Mouse (Mus musculus) heart, postnatal 14 days (tissue): ENCODE data around the gene Pmf1. TPM values are rescaled to one million over a fixed set of nuclear protein-coding genes. Genes with fewer than 3 reads are reported as not detected.
"Not testable (repeated sequence)": the region's sequence is repeated elsewhere in the genome, so short reads cannot be mapped to it uniquely, and the experiment has no call there.

Experiments used
- DNase-seq, 2 experiments: peaks; one replicate each; pipeline ENCODE4 v3.0.0; 2021 to 2022
- intact Hi-C: fragments of 180-260 bp; cut with DNase I; formaldehyde crosslinking; loops from one replicate; pipeline ENCODE4 v1.15.1; 2025
- total RNA-seq, 2 experiments: library from RNA; stranded (reverse); gene quantifications; 2 replicates each; pipeline ENCODE4 v1.2.3; 2021

Gene Pmf1
- total RNA-seq, 2 experiments from 2014 or later: 23.9 to 25.0 TPM

DNA sequence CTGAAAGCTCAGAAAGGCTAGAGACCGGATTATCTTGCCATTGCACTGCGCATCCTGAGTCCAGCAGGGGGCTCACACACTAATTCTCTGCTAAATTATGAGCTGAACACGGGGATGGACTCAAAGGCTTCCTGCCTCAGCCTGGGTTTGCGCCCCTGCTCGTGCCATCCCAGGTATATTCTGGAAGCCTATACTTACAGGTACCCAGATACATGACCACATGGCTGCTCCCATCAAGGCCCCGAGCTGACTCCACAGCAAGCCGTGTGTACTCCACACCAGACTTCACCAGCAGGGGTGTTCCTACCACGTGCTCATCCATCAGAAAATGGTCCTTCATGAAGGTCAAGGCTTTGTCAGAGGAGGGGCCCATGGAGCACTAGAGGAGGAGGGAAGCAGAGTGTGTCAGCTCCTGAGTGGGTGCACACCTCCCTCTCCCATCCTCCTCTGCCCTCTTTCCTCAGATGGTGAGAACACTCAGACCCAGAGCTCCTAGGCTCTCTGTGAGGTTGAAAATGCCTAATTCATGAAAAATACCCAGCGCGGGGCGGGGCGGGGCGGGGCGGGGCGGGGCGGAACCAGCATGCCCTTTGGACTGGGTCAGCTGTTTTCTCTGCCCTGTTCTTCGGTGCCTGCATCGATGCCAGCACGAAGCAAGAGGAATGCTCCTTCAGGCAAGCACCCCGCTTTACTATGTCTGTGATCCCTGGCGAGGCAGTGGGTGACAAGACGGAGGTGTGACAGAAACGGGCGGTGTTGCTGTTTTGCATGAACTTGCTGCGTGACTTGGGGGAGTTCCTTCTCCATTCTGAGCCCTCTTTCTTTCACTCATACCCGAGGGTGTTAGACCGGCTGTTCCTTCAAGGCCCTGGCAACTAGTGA is 30.6 kb upstream of the Pmf1 start:
- DNase-seq: peak; percentile 35 to 58
- intact Hi-C loops: loop anchor here (2.0 kb wide), 1 partner anchor 26 kb away; no protein-coding TSS in a partner anchor

DNA sequence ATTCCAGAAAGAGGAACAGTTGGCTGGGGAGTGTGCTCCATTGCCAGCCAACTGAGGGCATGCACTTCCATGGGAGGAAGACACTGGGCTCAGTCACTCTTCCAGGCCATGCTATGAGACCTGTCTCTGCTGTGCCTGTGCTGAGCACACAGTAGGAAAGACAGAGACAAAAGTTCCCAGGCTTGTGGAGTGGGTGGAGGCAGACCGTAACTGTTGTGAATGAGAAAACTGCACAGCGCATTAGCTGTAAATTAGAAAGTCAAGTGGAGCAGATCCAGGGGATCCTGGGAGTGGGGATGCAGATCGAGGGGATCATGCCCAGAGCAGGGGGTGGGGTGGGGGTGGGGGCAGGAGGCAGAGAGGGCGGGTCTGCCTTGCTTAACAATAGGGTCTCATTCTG is 29.5 kb upstream of the Pmf1 start:
- no peak for DNase-seq
- intact Hi-C loops: no loop called here

DNA sequence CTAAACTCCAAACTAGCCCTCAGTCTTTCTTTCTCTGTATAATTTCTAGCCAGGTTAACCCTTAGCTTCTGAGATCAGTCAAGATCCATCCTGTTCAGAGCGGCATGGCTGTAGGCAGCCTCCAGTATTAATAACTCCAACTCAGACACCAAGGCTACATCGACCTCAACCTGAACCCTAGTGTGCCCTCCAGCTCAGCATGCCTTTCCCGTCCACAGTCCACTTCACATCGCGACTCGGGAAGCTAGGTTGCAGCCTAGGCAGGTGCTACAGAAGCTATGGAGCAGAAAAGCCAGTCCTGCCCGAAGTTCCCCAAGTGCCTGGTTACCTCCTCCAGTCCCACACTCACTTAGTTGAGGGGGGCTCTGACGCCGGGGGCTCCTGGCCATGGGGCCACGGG is 27.3 kb upstream of the Pmf1 start:
- intact Hi-C loops: no loop called here
- DNase-seq: no peak

DNA sequence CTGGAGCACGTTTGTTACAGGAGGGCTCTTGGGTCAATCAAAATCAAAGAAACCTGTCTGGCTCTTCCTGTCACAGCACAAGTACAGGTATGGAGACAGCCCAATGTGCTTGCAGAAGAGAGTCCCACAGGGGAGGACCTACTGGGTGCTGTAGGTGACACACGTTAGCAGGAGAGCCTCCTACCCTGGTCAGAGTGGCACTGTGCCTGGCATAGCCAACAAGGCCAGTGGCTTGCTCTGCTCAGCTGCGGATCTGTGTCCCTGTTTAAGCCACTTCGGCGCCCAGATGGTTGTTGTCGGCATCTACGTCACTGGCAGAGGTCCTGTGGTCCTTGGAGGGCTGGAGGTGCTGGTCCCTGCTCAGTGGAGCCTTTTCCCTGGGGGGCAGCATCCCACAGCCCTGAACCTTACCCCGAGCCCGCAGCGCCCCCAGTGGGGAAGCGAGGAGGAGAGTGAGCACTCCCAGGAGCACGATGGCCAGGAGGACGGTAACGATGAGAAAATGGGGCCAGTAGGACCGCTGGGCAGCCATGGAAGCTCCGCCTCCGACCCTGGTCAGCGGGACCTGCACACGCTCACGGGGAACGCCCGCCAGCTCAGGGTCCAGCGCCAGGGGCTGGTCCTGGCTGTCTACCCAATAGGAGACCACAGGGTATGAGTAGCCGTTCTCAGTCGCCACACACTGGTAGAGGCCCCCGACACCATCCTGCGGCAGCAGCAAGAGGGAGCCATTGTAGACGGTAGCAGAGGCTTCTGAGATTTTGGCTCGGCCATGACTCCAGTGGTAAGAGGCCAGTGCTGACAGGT is 26.5 kb upstream of the Pmf1 start:
- intact Hi-C loops: no loop called here

DNA sequence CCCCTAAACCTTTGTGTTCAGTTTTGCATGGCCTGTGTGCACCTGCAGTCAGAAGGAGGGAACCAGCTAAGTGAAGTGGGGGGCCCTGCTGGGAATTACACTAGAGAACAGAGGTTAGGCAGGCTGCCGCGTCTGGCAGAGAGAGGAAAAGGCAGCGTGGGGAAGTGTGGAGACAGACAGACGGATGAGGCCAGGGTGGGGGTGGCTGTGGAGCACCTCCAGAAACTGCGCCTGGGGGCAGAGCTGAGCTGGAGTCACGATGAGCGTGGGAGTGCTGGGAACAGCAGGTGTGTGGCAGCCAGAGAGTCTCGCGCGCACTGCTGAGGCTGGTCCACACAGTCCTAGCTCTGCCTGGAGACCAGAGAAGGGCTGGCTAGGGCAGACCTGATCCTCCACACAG is 25.4 kb upstream of the Pmf1 start:
- DNase-seq: no peak
- intact Hi-C loops: no loop called here

More for the DNA sequence above, 26.5 kb upstream of the Pmf1 start:
- DNase-seq: peak; percentile 49 to 63

DNA sequence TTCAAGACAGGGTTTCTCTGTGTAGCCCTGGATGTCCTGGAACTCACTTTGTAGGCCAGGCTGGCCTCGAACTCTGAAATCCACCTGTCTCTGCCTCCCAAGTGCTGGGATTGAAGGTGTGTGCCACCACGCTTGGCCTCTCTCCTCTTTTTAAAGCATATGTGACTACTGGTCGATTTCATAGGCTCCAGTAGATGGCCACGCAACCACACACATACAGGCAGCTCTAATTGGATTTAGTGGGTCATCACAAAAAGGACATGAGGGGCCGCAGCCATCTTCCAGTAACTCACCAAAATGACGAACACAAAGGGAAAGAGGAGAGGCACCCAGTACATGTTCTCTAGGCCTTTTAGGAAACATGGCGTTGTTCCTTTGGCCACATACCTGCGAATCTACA is 18.5 kb upstream of the Pmf1 start:
- intact Hi-C loops, DNase-seq: not testable (repeated sequence)

DNA sequence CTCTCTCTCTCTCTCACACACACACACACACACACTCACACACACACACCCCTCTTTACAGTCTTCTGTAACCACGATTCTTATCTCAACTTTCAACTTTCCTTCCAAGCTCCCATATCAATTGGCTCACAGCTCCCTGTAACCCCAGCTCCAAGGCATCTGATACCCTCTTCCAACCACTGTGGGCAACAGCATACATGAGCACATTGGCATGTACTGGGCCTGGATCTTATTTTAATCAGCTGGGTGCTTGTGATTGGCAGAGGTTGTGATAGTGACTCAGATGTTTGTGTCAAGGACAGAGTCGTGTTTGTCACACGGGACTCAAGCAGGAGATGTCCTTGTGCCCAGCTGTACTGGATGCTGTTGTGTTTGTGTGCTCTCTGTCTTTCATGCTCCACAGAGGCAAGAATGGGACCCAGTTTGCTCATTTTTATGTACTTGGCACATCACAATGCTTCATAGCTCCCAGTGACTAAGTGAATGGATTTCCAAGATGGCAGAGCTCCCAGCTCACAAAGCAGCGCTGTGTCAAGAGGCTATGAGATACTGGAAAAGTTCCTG is 17.3 kb upstream of the Pmf1 start:
- no peak for DNase-seq
- intact Hi-C loops: no loop called here

DNA sequence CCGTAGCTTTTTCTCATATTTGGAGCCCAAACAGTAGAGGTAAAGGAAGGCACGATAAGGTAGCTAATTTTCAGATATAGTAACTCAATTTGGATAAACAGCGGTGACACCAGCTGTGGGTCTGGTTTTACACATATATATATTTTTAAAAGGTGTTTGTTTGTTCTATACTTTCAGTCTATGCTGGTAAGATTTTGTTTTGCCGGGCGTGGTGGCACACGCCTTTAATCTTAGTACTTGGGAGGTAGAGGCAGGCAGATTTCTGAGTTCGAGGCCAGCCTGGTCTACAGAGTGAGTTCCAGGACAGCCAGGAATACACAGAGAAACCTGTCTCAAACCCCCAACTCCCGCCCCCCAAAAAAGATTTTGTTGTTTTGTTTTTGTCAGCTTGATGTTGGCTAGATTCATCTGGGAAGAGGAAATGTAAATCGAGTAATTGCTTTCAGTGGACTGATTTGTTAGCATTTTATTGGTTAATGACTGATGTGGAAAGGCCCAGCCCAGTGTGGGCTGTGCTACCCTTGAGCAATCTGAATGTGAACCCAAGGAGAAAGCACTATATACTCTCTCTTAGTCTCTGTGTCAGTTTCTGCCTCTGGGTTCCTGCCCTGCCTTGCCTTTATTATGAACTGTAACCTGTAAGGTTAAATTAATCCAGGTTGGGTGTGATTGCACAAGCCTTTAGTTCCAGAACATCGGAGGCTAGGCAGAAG is 15.7 kb upstream of the Pmf1 start:
- DNase-seq: no peak
- intact Hi-C loops: no loop called here

DNA sequence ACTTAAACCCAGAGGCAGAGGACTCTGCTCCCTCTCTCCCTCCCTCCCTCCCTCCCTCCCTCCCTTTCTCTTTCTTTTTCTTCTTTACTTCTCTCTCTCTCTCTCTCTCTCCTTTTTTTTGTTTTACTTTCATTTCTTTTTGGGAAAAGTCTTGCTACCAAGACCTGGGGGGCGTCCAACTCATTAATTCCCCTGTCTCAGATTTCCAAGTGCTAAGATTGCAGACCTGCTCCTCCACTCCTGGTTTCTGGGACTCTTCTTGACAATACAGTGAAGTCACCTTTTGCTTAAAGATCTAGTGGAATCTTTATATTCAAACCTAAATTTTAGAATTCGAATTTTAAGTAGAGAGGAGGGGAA is 15.2 kb upstream of the Pmf1 start:
- no peak for DNase-seq
- intact Hi-C loops: no loop called here

DNA sequence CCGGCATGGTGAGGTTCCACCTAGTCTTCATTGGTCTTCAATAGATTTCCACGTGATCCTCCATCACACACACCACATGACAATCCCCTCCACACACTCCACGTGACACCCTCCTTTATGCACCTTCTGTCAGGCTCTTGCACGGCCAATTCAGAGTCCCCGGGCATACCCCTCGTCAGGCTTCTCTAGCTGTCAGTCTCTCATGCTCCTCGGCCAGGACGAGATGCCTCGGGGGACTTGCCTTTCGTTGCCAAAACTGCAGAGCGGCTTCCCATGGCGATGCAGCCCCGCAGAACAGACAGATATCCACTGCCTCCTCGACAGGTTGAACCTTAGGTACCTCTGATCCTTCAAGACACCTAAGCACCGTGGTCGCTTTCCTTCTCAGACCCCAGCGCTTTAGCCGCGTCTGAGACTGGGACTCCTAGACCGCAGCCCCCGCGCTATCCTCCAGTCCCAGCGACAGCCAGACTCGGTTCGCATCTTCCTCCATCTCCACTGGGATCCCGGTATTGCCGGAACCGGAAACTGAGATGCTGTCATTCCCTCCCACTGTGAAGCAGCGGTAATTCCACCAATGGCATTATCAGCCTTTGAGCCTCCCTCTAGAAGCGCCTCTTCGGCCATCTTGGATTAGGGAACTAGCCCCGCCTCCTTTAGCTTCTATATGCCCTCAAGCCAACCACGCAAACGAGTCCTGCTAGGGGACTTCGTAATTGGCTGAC is 14.6 kb upstream of the Pmf1 start, which contains the start of gene Slc25a44:
Gene Slc25a44, minus strand, starts transcription at position 535 of the 725 bp plus-strand sequence.
- intact Hi-C loops: no loop called here
- DNase-seq: peak; percentile 88 to 96

DNA sequence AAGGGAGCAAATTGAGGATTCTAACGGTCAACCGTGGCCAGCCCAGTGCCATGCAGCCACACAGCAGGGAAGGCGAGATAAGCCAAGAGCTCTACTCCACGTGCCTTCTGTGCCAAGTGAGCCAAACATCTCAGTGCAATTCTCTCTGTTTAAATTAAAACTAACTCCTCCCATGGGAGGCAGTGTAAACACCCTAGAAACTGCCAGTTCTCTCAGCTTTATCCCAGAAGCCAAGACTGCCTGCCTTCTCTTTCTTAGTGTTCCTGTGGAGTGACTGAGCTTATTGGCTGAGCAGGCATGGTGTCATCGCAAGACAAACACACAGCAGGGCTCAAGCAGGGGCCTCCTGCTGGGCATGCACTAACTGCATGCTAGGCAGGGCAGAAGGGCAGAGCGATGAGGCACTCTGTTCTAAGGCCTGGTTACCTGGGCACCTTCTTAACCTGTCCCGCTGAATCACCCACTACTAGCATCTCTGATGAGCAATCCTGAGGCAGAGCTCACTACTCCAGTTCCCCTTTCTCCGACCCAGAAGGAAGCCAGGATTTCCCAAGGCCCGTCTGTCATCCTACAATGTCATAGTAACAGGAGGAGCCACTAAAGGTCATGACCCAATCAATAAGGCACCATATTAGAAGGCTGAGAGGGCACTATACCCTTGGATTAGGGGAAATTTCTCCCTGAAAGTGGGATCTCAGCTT is 12.0 kb upstream of the Pmf1 start:
- intact Hi-C loops: no loop called here
- DNase-seq: no peak

DNA sequence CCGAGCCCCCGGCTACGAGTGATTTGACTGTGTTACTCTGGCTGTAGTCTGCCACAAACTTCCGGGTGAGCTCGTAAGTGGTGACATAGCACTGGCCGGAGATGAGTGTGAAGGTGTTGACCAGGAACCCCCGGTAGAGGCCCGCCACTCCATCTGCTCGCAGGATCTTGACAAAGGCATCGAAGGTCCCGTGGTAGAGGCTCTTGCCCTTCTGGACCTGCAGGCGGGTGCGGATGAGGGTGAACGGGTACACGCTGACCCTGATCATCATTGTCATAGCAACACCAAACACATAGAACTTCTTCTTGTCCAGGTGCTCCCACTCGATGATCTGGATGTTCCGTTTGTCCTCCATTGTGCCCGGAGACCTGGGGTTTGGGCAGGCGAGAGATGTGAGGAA is 10.6 kb upstream of the Pmf1 start:
- intact Hi-C loops: no loop called here
- no peak for DNase-seq

DNA sequence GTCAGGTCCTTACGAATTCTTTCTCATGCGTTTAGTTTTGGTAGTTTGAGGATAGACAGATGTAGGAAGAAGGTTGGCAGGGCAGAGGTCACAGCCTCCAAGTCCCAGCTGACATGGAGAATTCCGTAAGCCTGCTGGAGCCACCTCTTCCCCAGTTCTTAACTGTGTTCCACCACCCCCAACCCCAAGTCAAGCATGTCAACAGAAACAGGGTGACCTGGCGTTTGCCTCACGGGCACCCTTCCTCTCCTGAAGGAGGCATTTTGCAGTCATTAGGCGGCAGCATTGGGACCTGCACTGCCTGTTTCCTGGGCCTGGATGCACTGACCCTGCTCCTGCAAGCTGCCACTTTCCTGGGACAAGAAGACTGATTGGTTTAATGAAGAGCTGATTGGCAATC is 7.9 kb upstream of the Pmf1 start:
- intact Hi-C loops: no loop called here
- no peak for DNase-seq

DNA sequence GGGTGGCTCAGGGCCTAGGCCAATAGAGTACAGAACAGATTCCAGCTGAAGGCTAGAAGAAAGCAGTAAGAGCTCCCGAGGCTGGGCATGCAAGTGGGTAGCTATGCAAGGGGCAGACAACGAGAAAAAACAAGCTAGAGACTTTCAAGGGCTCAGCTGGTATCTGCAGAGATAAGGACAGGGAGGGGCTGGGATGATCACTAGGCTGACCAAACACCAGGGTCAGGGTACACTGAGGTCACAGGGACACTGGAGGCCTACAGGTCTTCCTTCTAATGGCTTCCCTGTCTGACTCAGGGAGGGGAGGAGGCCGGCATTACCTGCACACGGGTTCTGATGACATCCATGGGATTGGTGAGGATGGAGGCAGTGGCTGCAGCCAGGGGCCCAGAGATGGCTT is 5.5 kb upstream of the Pmf1 start:
- intact Hi-C loops: no loop called here

DNA sequence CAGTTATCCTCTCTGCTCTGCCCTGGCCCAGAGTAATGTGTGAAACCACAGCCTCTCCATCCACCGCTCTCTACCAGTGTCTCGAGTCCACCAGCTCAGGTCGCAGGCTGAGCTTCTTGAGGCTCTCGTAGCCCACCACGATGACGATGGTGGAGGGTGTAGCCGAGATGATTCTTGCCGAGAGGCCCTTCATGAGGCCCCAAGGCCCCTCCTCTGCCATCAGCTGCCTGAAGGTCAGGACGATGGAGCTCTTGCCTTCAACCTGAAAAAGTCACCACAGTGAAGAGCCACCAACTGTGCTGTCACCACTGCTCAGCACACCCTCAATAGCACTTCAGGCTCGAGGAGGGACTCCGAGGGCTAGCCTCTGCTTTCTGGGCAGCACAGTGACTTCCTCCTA is 2.5 kb upstream of the Pmf1 start:
- intact Hi-C loops: no loop called here
- DNase-seq: no peak

More for the DNA sequence above, 5.5 kb upstream of the Pmf1 start:
- no peak for DNase-seq

DNA sequence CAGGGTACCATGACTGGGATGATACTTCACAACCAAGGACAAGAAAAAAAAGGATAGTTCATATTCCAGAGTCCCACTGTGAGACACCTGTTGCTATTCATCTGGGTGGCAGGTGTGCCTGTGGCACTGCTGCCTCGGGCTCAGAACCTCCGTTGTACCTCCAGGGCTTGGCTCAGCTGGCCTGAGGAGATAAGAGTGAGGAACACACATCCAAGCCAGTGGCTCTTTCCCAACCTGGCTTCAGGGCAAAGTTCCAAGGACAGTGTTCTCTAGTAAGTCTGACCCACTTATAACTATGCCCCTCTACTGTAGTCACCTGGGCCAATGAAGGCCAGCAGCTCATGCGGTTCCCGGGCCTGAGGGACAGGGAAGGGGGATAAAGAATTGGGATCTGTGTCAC is 1.6 kb upstream of the Pmf1 start:
- intact Hi-C loops: no loop called here
- DNase-seq: peak; percentile 17 to 30

DNA sequence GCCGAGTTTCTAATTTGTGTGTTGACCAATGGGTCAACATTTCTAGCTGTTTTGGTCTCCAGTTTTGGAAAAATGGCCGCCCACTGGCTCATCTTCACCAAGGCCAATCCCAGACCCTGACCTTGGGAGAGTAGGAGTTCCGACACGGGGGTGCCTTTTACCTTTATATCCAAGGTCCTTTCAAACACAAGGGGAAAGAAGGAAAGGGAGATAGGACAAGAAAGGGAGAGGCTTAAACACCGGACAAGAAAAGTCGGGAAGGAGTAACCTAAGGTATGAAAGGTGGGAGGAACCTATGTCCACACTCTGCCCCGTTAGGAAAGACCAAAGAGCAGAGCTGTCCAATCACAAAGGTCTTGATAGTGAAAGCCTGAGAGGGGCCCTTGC is 507 bp upstream of the Pmf1 start:
- intact Hi-C loops: no loop called here
- peak in 1 of 2 experiments; percentile 30 for DNase-seq

DNA sequence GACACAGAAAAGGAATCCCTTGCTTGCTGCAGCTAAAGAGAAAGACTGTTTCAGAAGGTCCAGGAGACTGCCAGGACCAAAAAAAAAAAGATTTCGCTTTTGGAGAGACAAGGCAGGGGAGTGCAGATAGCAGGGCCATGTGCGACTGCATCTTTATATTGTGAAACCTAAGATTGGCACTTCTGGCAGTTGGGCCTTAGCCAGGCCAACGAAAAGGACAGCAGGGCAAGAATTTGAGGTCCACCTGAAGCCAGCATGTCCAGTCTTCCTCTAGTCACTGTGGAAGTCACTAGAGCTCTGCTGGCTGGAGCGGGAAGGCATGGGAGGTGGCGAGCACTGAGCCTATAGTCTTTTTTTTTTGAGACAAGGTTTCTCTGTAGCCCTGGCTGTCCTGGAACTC is 1.2 kb downstream of the Pmf1 start:
- intact Hi-C loops: no loop called here

DNA sequence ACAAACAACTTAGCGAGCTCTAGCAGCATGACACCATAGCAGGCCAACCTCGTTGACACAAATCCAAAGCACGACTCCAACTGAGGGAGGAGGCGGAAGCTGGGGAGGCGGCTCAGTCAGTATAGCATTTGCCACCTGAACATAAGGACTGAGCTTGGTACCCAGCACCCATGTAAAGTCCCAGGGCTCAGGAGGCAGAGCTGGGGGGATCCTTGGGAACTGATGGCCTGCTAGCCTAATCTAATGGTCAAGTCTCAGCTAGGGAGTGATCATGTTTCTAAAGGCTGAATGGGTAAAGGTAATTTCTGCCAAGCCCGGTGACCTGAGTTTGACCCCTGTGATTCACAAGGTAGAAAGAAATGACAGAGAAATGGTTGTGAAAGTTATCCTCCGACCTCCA is 2.6 kb downstream of the Pmf1 start:
- intact Hi-C loops: loop anchor here (1.0 to 2.0 kb wide), 3 partner anchors 56 to 115 kb away; no protein-coding TSS in a partner anchor
- DNase-seq: no peak

More for the DNA sequence above, 1.2 kb downstream of the Pmf1 start:
- DNase-seq: no peak
